Mouse (Mus musculus) heart, adult 2 months (tissue): Measurements from ENCODE around the gene Zfp93.
"Not testable (repeated sequence)": the region's sequence is repeated elsewhere in the genome, so short reads cannot be mapped to it uniquely, and the experiment has no call there.

Source experiments
- EP300 ChIP-seq: fragments of 200-500 bp; IDR thresholded peaks from 2 replicates; pipeline ENCODE4 v1.6.1; 2011; ENCODE audit warnings: low read depth, low read length, control low read depth; ENCODE audit not compliant: insufficient read depth
- POLR2A ChIP-seq: fragments of 200-500 bp; IDR thresholded peaks from 2 replicates; pipeline ENCODE4 v1.6.1; 2011; ENCODE audit warnings: mild to moderate bottlenecking, low read depth, low read length, control low read depth; ENCODE audit not compliant: insufficient read depth

DNA sequence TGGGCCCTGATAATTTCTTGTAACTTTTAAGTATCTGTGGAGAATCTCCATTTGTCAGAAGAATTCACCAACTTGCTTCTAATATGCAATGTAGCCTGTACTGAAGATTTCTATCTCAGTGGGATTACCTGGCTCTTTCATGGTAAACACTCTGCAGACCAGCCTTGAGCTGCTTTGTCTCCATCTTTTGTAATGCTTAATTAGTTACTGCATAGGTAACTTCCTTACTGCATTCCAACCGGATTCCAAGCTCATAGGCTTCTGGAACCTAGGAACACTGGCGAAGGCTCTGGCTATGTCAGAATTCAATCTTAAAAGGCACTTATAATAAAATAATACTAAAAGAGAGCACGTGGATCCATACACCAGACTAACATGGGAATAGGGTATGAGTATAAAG lies 8.6 kb downstream of the Zfp93 start:
- not testable (repeated sequence) for TF ChIP-seq POLR2A, EP300
